Mouse (Mus musculus): Measurements from ENCODE around the gene Tspan13.

DNA sequence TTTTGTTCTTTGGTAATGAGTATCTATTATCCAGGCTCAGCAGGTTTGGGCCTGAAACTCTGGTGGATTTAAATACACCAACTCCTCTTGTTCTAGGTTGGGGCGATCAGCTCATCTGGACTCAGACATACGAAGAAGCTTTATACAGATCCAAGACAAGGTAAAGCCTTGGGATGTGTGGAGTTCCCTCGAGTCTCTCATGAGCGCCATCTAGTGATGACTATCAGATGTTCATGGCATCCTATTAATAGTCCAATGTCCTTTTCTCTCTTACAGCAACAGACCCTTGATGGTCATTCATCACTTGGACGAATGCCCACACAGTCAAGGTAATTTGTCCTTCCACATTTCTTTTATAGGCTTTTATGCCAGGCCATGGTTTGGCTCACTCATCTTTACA, 46.5 kb downstream of the Tspan13 start:
- TF ChIP-seq CTCF (conservative IDR thresholded peaks at IDR 0.05; ENCODE audit: insufficient read depth, insufficient read length, low read depth, low read length) (peak; percentile 33; the same call in 1 of the 2 replicates), POLR2A (IDR thresholded peaks at IDR 0.05; ENCODE audit: low read depth, low read length) (no peak)
